Mouse (Mus musculus) layer of hippocampus, adult 2 months (tissue): ENCODE data around the gene Crybb3. TPM values are rescaled to one million over a fixed set of nuclear protein-coding genes. Genes with fewer than 3 reads are reported as not detected.

Experiments used
- DNase-seq, 2 experiments: peaks; one replicate each; pipeline ENCODE4 v3.0.0; 2022; ENCODE audit warnings: low spot score in 2 of 2
- H3K27ac ChIP-seq: fragments of 200-600 bp; 2 replicates; pipeline ENCODE4 v1.8.1; 2022
- H3K4me3 ChIP-seq: fragments of 200-600 bp; 2 replicates; pipeline ENCODE4 v1.8.1; 2022; ENCODE audit warnings: mild to moderate bottlenecking
- CTCF ChIP-seq: fragments of 200-600 bp; conservative IDR thresholded peaks from 2 replicates; pipeline ENCODE4 v1.8.1; 2022; ENCODE audit warnings: antibody characterized with exemption, mild to moderate bottlenecking, moderate library complexity
- total RNA-seq, 2 experiments: library from RNA; stranded (reverse); gene quantifications; 2 replicates each; pipeline ENCODE4 v1.2.3; 2021

Gene Crybb3
- total RNA-seq, 2 experiments from 2014 or later, result 3.8 to 4.2 TPM

DNA sequence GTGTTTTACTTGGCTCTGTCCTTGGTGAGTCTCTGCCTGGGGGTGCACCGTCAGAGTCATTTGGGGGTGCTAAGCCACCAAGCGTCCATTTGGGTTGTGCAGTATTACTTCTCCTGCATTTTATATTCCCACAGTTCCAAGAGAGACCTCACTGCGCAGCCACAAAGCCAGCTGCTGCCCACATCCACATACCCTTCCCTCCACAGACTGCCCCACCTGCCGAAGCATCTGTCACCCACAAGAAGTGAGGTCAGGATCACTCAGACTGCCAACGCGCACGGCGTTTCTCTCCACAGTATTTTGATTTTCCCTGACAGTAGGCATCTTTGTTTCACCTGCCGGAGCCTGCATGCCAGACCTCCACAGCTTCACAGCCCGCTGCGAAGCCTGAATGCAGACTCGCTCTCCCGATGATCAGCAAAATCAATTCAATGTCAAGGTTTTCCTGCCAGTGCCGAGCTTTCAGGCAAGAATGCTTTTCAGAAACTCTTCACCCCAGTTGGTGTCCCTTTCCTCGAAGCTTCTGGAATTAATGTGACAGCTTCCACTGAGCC, 50.1 kb downstream of the Crybb3 start:
- TF ChIP-seq CTCF, result no peak
- no peak for DNase-seq
- Histone ChIP-seq H3K4me3 (no peak overlapping the region), H3K27ac (no peak overlapping the region)

DNA sequence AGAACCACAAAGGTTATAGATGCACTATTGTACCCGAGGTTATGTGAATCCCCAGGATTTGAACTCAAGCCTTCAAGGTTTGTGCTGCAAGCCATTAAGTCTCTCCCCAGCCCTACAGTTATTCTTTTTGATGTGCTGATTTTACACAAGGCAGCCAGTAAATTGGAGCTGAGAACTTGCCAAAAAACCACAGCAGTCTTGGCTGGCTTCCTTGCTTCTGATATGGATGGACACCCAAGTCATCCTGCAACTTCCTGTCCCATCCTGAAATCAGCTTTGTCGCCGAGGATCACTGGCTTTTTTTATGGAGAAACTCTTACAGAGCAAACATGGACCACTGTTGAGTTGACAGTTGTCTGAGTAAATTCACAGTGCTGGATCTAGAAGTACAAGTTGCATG, 51.3 kb downstream of the Crybb3 start:
- Histone ChIP-seq H3K4me3 (no peak overlapping the region), H3K27ac (no peak overlapping the region)
- no peak for DNase-seq
- TF ChIP-seq CTCF, result no peak

- DNase-seq, result no peak
- no peak overlapping the region for H3K27ac ChIP-seq
- TF ChIP-seq CTCF, result no peak
- H3K4me3 ChIP-seq, result no peak overlapping the region
Observed at GRCm38 (mm10) chr5:113026706-113027105, 54.7 kb downstream of the Crybb3 start.

Other genes starting within 250 kb of the Crybb3 start
- gene Myo18b, start 185.2 kb downstream of the Crybb3 start, total RNA-seq, result 1 to 10 TPM; 1.4 to 1.6 TPM
- 10 to 100 TPM; 80.3 to 84.6 TPM for gene Grk3, start 65.8 kb downstream of the Crybb3 start, total RNA-seq
- gene Crybb2, start 11.5 kb downstream of the Crybb3 start, total RNA-seq, result not detected
- 10 to 100 TPM; 60.2 to 62.1 TPM for gene 2900026A02Rik, start 139.7 kb upstream of the Crybb3 start, total RNA-seq
- gene Tmem211, start 145.3 kb upstream of the Crybb3 start, total RNA-seq, result not detected
- gene Sgsm1, start 229.2 kb upstream of the Crybb3 start, total RNA-seq, result 10 to 100 TPM; 80.3 to 85.4 TPM